Mouse (Mus musculus) myocyte (in vitro differentiated cells): Measurements from ENCODE around the gene Apof. TPM values are rescaled to one million over a fixed set of nuclear protein-coding genes. Genes with fewer than 3 reads are reported as not detected.

Source experiments
- H3K27me3 ChIP-seq: one replicate; pipeline ENCODE4 v1.6.1; 2011; ENCODE audit not compliant: control insufficient read depth, insufficient read depth, insufficient read length
- H3K36me3 ChIP-seq: one replicate; pipeline ENCODE4 v1.6.1; 2011; ENCODE audit not compliant: control insufficient read depth, insufficient read depth
- H3K4me2 ChIP-seq: one replicate; pipeline ENCODE4 v1.6.1; 2011; ENCODE audit warnings: low read depth, control low read depth
- H3K4me3 ChIP-seq: one replicate; pipeline ENCODE4 v1.5.1; 2011; ENCODE audit warnings: mild to moderate bottlenecking, control low read depth, moderate library complexity
- H3K79me2 ChIP-seq: one replicate; pipeline ENCODE4 v1.6.1; 2011; ENCODE audit not compliant: control insufficient read depth, insufficient read depth
- H3ac ChIP-seq: one replicate; pipeline ENCODE4 v1.6.1; 2011; ENCODE audit not compliant: control insufficient read depth, insufficient read length
- CEBPB ChIP-seq: IDR thresholded peaks from 2 replicates; pipeline ENCODE4 v1.6.1; 2011; ENCODE audit warnings: mild to moderate bottlenecking, moderate library complexity; ENCODE audit not compliant: poor library complexity, insufficient read depth, severe bottlenecking
- E2F4 ChIP-seq: IDR thresholded peaks from one replicate; pipeline ENCODE4 v1.6.1; 2011; ENCODE audit warnings: mild to moderate bottlenecking, control low read depth, moderate library complexity; ENCODE audit not compliant: insufficient read depth
- MAX ChIP-seq: IDR thresholded peaks from one replicate; pipeline ENCODE4 v1.6.1; 2011; ENCODE audit warnings: low read depth, mild to moderate bottlenecking, control low read depth
- MYOD1 ChIP-seq, 3 experiments: IDR thresholded peaks; one replicate each; pipeline ENCODE4 v1.6.1; 2011; ENCODE audit warnings: control low read depth in 2 of 3, low read depth in 2 of 3, mild to moderate bottlenecking in 2 of 3, moderate library complexity in 1 of 3; ENCODE audit not compliant: insufficient read length in 2 of 3, control insufficient read depth in 1 of 3
- MYOG ChIP-seq, 3 experiments: IDR thresholded peaks; one replicate each; pipeline ENCODE4 v1.6.1; 2011; ENCODE audit warnings: control low read depth in 2 of 3, low read depth in 2 of 3, mild to moderate bottlenecking in 2 of 3; ENCODE audit not compliant: insufficient read length in 2 of 3, control insufficient read depth in 1 of 3, insufficient read depth in 1 of 3
- POLR2A ChIP-seq: IDR thresholded peaks from one replicate; pipeline ENCODE4 v1.6.1; 2011; ENCODE audit warnings: low read depth, mild to moderate bottlenecking, control low read depth, moderate library complexity; ENCODE audit not compliant: insufficient read length
- POLR2AphosphoS2 ChIP-seq: IDR thresholded peaks from one replicate; pipeline ENCODE4 v1.6.1; 2011; ENCODE audit warnings: low read depth, control low read depth; ENCODE audit not compliant: insufficient read length
- REST ChIP-seq: IDR thresholded peaks from one replicate; pipeline ENCODE4 v1.6.1; 2011; ENCODE audit warnings: mild to moderate bottlenecking, control low read depth, moderate library complexity; ENCODE audit not compliant: insufficient read depth, insufficient read length
- SRF ChIP-seq: IDR thresholded peaks from one replicate; pipeline ENCODE4 v1.6.1; 2011; ENCODE audit warnings: low read depth; ENCODE audit not compliant: control insufficient read depth, insufficient read length
- TCF12 ChIP-seq: IDR thresholded peaks from one replicate; pipeline ENCODE4 v1.6.1; 2011; ENCODE audit warnings: mild to moderate bottlenecking, control low read depth; ENCODE audit not compliant: poor library complexity, insufficient read depth, severe bottlenecking
- TCF3 ChIP-seq: IDR thresholded peaks from one replicate; pipeline ENCODE4 v1.6.1; 2011; ENCODE audit warnings: low read depth, control low read depth; ENCODE audit not compliant: insufficient read length
- USF1 ChIP-seq: IDR thresholded peaks from one replicate; pipeline ENCODE4 v1.6.1; 2011; ENCODE audit warnings: low read depth, mild to moderate bottlenecking, control low read depth, moderate library complexity
- polyA plus RNA-seq: library from polyadenylated mRNA; unstranded; fragments of >200 nt; fragmentation: generic; extraction: Trizol; gene quantifications from one replicate; pipeline ENCODE4 v1.2.1, GENCODE M21; 2012; ENCODE audit warnings: missing spikeins

The Apof gene
- polyA plus RNA-seq, 1 experiment = not detected

- H3K79me2 ChIP-seq = no peaks in the 10 kb centered on the region
- no peak overlapping the region for H3K4me2 ChIP-seq
- H3ac ChIP-seq = no peak overlapping the region
- TF ChIP-seq SRF = no peak
- no peak for TF ChIP-seq REST
- no peak for TF ChIP-seq CEBPB
- no peak for TF ChIP-seq USF1
- no peaks in the 10 kb centered on the region for H3K27me3 ChIP-seq
- no peak overlapping the region for H3K4me3 ChIP-seq
- H3K36me3 ChIP-seq = no peaks in the 10 kb centered on the region
Observed at GRCm38 (mm10) chr10:128227592-128227991, 40.9 kb upstream of the Apof start.

DNA sequence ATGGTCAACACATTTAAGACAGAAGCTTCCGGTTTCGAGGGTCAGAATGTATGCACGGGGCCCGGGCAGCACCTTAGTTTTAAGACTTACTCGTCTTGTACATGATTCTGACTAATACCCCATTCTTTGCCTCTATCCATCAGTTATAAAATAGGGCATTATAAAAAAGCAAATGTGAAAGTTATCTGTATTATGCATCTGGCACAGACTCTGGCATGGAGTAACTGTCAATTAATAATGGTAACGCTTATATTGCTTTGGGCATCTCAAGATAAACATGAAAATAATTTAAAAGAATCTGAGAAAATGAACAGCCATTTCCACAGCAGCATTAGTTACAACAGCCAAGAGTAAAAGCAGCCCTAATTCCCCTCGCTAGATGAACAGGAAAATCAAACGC, 40.5 kb upstream of the Apof start:
- TF ChIP-seq TCF3 (no peak), CEBPB (no peak), USF1 (no peak), REST (no peak), TCF12 (no peak), E2F4 (no peak), MYOG (IDR thresholded peaks at IDR 0.05; ENCODE audit: control insufficient read depth in 1 of 3, insufficient read depth in 1 of 3, insufficient read length in 2 of 3, low read depth in 2 of 3) (no peak), POLR2AphosphoS2 (no peak), MAX (no peak), POLR2A (no peak), SRF (no peak), MYOD1 (IDR thresholded peaks at IDR 0.05; ENCODE audit: control insufficient read depth in 1 of 3, insufficient read length in 2 of 3, low read depth in 2 of 3) (no peak)
- H3ac ChIP-seq = no peak overlapping the region
- no peak overlapping the region for H3K4me2 ChIP-seq
- H3K4me3 ChIP-seq = no peak overlapping the region
- no peaks in the 10 kb centered on the region for H3K79me2 ChIP-seq
- H3K27me3 ChIP-seq = no peaks in the 10 kb centered on the region
- no peaks in the 10 kb centered on the region for H3K36me3 ChIP-seq

DNA sequence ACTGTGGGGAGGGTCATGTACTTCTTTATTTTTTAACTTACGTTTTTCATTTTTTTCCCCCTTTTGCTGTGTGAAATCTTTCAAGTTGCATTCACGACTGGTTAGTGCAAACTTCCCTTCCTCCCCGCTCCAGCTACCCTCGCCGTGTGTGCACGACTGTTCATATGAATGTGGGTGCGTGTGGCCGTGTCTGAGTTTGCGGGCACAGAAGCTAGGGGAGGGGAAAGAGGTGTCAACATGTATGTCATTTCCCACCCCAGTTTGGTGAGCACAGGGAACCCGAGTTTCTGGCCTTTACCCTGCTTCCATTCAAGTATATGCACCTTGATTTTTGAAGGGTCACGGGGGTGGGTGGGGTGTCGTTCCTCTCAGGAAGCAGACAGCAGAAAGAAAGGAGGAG, 37.9 kb upstream of the Apof start:
- H3ac ChIP-seq = no peak overlapping the region
- TF ChIP-seq MAX (no peak), POLR2AphosphoS2 (no peak), SRF (no peak), MYOG (IDR thresholded peaks at IDR 0.05; ENCODE audit: control insufficient read depth in 1 of 3, insufficient read depth in 1 of 3, insufficient read length in 2 of 3, low read depth in 2 of 3) (no peak), POLR2A (no peak), E2F4 (no peak), CEBPB (no peak), USF1 (no peak)
- no peaks in the 10 kb centered on the region for H3K36me3 ChIP-seq
- no peaks in the 10 kb centered on the region for H3K79me2 ChIP-seq
- H3K27me3 ChIP-seq = no peaks in the 10 kb centered on the region
- no peak overlapping the region for H3K4me3 ChIP-seq
- H3K4me2 ChIP-seq = no peak overlapping the region

DNA sequence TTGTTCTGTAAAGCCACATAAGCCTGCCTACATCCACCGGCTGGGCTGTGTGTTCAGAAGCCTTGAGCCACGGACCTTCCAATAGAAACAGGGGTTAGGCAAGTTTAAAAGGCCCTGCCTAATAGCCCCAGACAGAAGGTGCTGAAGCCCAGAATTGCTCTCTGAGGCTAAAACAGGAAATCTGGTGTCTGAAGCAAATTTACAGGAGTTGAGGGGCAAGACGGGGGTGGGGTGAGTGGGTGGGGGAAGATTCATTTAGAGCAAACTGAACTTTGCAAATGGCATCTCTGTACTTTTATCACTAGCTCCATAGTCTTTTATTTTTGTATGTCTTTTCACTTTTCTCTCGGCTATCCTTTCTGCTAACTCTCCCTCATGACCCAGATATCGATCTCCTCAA, 37.3 kb upstream of the Apof start:
- Histone ChIP-seq H3ac (no peak overlapping the region), H3K4me3 (peak overlapping the region; percentile 53), H3K27me3 (no peaks in the 10 kb centered on the region), H3K36me3 (no peaks in the 10 kb centered on the region), H3K4me2 (peak overlapping the region; percentile 87), H3K79me2 (no peaks in the 10 kb centered on the region)
- TF ChIP-seq E2F4 (no peak), USF1 (no peak), POLR2AphosphoS2 (no peak), TCF3 (no peak), TCF12 (no peak), POLR2A (no peak), MYOG (IDR thresholded peaks at IDR 0.05; ENCODE audit: control insufficient read depth in 1 of 3, insufficient read depth in 1 of 3, insufficient read length in 2 of 3, low read depth in 2 of 3) (no peak)

DNA sequence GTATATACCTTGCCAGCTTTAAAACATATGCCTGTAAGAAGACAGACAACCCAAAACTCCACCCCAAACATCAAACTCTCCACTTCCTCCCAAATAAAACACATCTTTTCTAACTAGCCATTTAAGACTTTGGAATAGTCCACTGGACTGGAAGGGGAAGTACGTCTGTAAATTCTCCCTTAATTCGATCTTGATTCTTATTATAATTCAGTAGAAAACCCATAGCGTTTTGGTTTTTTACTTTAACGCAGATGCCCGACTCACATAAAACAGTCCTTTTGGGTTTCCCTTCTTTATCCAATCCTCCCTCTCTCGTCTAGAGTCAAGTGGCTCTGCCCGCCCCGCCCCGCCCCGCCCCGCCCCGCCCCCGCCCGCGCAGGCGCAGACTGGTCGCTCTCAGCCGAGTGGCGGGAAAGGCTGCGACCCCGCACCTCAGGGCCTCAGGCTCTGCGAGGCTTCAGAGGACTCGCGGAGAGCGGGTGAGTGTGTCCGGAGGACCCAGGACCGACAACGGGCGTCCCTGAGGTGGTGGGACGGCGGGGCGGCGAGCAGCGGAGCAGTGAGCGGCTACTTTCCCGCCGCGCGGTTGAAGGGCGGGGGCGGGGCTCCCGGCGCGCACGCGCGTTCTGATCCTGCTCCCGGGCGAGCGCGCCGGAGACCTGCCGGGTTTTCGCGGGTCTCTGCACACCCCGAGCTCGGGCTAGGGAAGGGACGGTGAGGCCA, 36.6 kb upstream of the Apof start, which contains the start of gene Timeless:
TSS of gene Timeless (plus strand) at position 369 of the 723 bp plus-strand sequence.
- H3K36me3 ChIP-seq = no peaks in the 10 kb centered on the region
- H3ac ChIP-seq = peak within 1 kb of the TSS; percentile 64
- no peak for TF ChIP-seq USF1
- peak; percentile 59 for TF ChIP-seq POLR2AphosphoS2
- TF ChIP-seq MYOG (IDR thresholded peaks at IDR 0.05; ENCODE audit: control insufficient read depth in 1 of 3, insufficient read depth in 1 of 3, insufficient read length in 2 of 3, low read depth in 2 of 3) = no peak
- TF ChIP-seq E2F4 = peak; percentile 92
- TF ChIP-seq MYOD1 (IDR thresholded peaks at IDR 0.05; ENCODE audit: control insufficient read depth in 1 of 3, insufficient read length in 2 of 3, low read depth in 2 of 3) = no peak
- TF ChIP-seq CEBPB = no peak
- no peak for TF ChIP-seq REST
- no peak for TF ChIP-seq TCF3
- peak; percentile 65 for TF ChIP-seq POLR2A
- TF ChIP-seq TCF12 = no peak
- no peak for TF ChIP-seq MAX
- TF ChIP-seq SRF = no peak
- H3K79me2 ChIP-seq = no peaks in the 10 kb centered on the region
- H3K4me3 ChIP-seq = peak within 1 kb of the TSS; percentile 53
- H3K4me2 ChIP-seq = peak within 1 kb of the TSS; percentile 89
- no peaks in the 10 kb centered on the region for H3K27me3 ChIP-seq
